Mouse (Mus musculus): ENCODE measurements around the gene Cwc27. TPM values are rescaled to one million over a fixed set of nuclear protein-coding genes. Genes with fewer than 3 reads are reported as not detected.

The Cwc27 gene
- total and polyA plus RNA-seq, 2 experiments: 1.1 to 8.9 TPM

GRCm38 (mm10) chr13:104610210-104611111, 206.5 kb downstream of the Cwc27 start:
- TF ChIP-seq POLR2A (IDR thresholded peaks at IDR 0.05; ENCODE audit: extremely low read depth, insufficient read depth, low read length) (no peak), CTCF (IDR thresholded peaks at IDR 0.05; ENCODE audit: low read depth, low read length) (no peak)
- 84% methylated on average over 22 of the region's 22 CpGs for WGBS
- DNase-seq (ENCODE audit: extremely low read depth, low read depth, low spot score): no peak

DNA sequence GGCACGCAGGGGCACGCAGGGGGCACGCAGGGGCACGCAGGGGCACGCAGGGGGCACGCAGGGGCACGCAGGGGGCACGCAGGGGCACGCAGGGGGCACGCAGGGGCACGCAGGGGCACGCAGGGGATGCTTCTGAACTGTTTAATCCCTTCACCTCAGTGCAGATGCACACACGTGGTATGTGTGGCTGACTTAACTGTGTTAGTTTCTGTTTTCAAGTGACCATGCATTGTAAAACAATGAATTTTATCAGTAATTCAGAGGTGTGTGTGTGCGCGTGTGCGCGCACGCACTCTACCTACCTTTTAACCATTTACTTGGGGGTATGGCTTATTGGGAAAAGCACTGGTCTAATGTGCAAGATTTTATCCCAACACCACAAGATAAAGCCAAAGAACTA, 208.4 kb downstream of the Cwc27 start:
- H3K79me2 ChIP-seq (ENCODE audit: control insufficient read depth, insufficient read depth, low read length): no peaks in the 10 kb centered on the region
- no peaks in the 10 kb centered on the region for H3K4me1 ChIP-seq (ENCODE audit: control insufficient read depth, insufficient read depth, low read length)
- no peak overlapping the region for H3K27ac ChIP-seq (replicated peaks; ENCODE audit: insufficient read depth, low read depth, low read length)
- H3K27me3 ChIP-seq (ENCODE audit: control insufficient read depth, insufficient read depth, low read length): no peaks in the 10 kb centered on the region
- no peaks in the 10 kb centered on the region for H3K36me3 ChIP-seq (ENCODE audit: control insufficient read depth, insufficient read depth, low read length)
- no peak overlapping the region for H3K9ac ChIP-seq (ENCODE audit: low read depth, low read length)
- no peak overlapping the region for H3K4me3 ChIP-seq (ENCODE audit: insufficient read depth, low read depth, low read length)
- TF ChIP-seq CTCF (IDR thresholded peaks at IDR 0.05; ENCODE audit: low read depth, low read length): no peak
- TF ChIP-seq POLR2A (IDR thresholded peaks at IDR 0.05; ENCODE audit: extremely low read depth, insufficient read depth, low read length): no peak
- no peak for DNase-seq (ENCODE audit: extremely low read depth, low read depth, low spot score)
- WGBS: 90% methylated on average over 18 of the region's 18 CpGs

More at GRCm38 (mm10) chr13:104610210-104611111, 206.5 kb downstream of the Cwc27 start:
- no peaks in the 10 kb centered on the region for H3K27me3 ChIP-seq (ENCODE audit: control insufficient read depth, insufficient read depth, low read length)
- H3K4me3 ChIP-seq (ENCODE audit: insufficient read depth, low read depth, low read length): no peak overlapping the region
- H3K27ac ChIP-seq (replicated peaks; ENCODE audit: insufficient read depth, low read depth, low read length): no peak overlapping the region
- peaks cover 3% of the 10 kb centered on the region for H3K4me1 ChIP-seq (ENCODE audit: control insufficient read depth, insufficient read depth, low read length)
- no peak overlapping the region for H3K9ac ChIP-seq (ENCODE audit: low read depth, low read length)
- no peaks in the 10 kb centered on the region for H3K79me2 ChIP-seq (ENCODE audit: control insufficient read depth, insufficient read depth, low read length)
- no peaks in the 10 kb centered on the region for H3K36me3 ChIP-seq (ENCODE audit: control insufficient read depth, insufficient read depth, low read length)

- TF ChIP-seq POLR2A (IDR thresholded peaks at IDR 0.05; ENCODE audit: extremely low read depth, insufficient read depth, low read length) (no peak), CTCF (IDR thresholded peaks at IDR 0.05; ENCODE audit: low read depth, low read length) (no peak)
- 78% methylated on average over 14 of the region's 14 CpGs for WGBS
- H3K36me3 ChIP-seq (ENCODE audit: control insufficient read depth, insufficient read depth, low read length): no peaks in the 10 kb centered on the region
These were observed 210.0 kb downstream of the Cwc27 start for GRCm38 (mm10) chr13:104606786-104607580.

GRCm38 (mm10) chr13:104605111-104605510, 211.8 kb downstream of the Cwc27 start:
- Histone ChIP-seq H3K4me1 (ENCODE audit: control insufficient read depth, insufficient read depth, low read length) (no peaks in the 10 kb centered on the region), H3K4me3 (ENCODE audit: insufficient read depth, low read depth, low read length) (no peak overlapping the region), H3K36me3 (ENCODE audit: control insufficient read depth, insufficient read depth, low read length) (no peaks in the 10 kb centered on the region), H3K79me2 (ENCODE audit: control insufficient read depth, insufficient read depth, low read length) (no peaks in the 10 kb centered on the region), H3K9ac (ENCODE audit: low read depth, low read length) (no peak overlapping the region), H3K27me3 (ENCODE audit: control insufficient read depth, insufficient read depth, low read length) (no peaks in the 10 kb centered on the region), H3K27ac (replicated peaks; ENCODE audit: insufficient read depth, low read depth, low read length) (no peak overlapping the region)
- DNase-seq (ENCODE audit: extremely low read depth, low read depth, low spot score): no peak
- 64% methylated on average over 2 of the region's 2 CpGs for WGBS
- TF ChIP-seq POLR2A (IDR thresholded peaks at IDR 0.05; ENCODE audit: extremely low read depth, insufficient read depth, low read length) (no peak), CTCF (IDR thresholded peaks at IDR 0.05; ENCODE audit: low read depth, low read length) (no peak)

More at GRCm38 (mm10) chr13:104606786-104607580, 210.0 kb downstream of the Cwc27 start:
- Histone ChIP-seq H3K27me3 (ENCODE audit: control insufficient read depth, insufficient read depth, low read length) (no peaks in the 10 kb centered on the region), H3K9ac (ENCODE audit: low read depth, low read length) (no peak overlapping the region), H3K4me1 (ENCODE audit: control insufficient read depth, insufficient read depth, low read length) (no peaks in the 10 kb centered on the region), H3K27ac (replicated peaks; ENCODE audit: insufficient read depth, low read depth, low read length) (no peak overlapping the region), H3K4me3 (ENCODE audit: insufficient read depth, low read depth, low read length) (no peak overlapping the region), H3K79me2 (ENCODE audit: control insufficient read depth, insufficient read depth, low read length) (no peaks in the 10 kb centered on the region)
- no peak for DNase-seq (ENCODE audit: extremely low read depth, low read depth, low spot score)

DNA sequence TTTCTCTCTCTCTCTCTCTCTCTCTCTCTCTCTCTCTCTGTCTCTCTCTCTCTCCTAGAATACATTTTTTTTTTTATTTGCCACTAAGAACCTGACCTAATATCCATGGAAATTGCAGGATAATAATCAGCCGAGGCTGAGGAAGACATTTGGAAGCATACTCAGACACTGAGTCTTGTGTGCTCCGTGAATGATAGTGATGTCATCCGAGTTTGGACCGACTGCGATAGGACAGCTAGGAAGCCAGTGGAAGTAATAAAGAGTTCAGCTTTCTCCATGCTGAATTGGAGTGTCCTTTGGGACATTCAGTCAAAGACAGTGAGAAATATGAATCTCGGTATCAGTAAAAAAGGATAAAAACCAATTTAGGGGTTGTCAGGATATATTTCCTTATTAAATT, 214.7 kb downstream of the Cwc27 start:
- no peaks in the 10 kb centered on the region for H3K79me2 ChIP-seq (ENCODE audit: control insufficient read depth, insufficient read depth, low read length)
- H3K27me3 ChIP-seq (ENCODE audit: control insufficient read depth, insufficient read depth, low read length): no peaks in the 10 kb centered on the region
- no peak for TF ChIP-seq POLR2A (IDR thresholded peaks at IDR 0.05; ENCODE audit: extremely low read depth, insufficient read depth, low read length)
- no peak for TF ChIP-seq CTCF (IDR thresholded peaks at IDR 0.05; ENCODE audit: low read depth, low read length)
- no peak overlapping the region for H3K27ac ChIP-seq (replicated peaks; ENCODE audit: insufficient read depth, low read depth, low read length)
- H3K4me3 ChIP-seq (ENCODE audit: insufficient read depth, low read depth, low read length): no peak overlapping the region
- 87% methylated on average over 6 of the region's 6 CpGs for WGBS
- DNase-seq (ENCODE audit: extremely low read depth, low read depth, low spot score): no peak
- H3K4me1 ChIP-seq (ENCODE audit: control insufficient read depth, insufficient read depth, low read length): no peaks in the 10 kb centered on the region
- no peak overlapping the region for H3K9ac ChIP-seq (ENCODE audit: low read depth, low read length)
- no peaks in the 10 kb centered on the region for H3K36me3 ChIP-seq (ENCODE audit: control insufficient read depth, insufficient read depth, low read length)

All from liver, adult 2 months (tissue).